Mouse (Mus musculus) embryonic facial prominence, embryonic 14.5 days (tissue): ENCODE results near the gene Gm5926. TPM values are rescaled to one million over a fixed set of nuclear protein-coding genes. Genes with fewer than 3 reads are reported as not detected.
"Not testable (repeated sequence)": the region's sequence is repeated elsewhere in the genome, so short reads cannot be mapped to it uniquely, and the experiment has no call there.

Experiments used
- ATAC-seq: fragments of 200-750 bp; cut with Nextera tagmentation; 2 replicates; pipeline ENCODE4 v1.8.0; 2017; ENCODE audit warnings: low read depth, moderate number of reproducible peaks, moderate TSS enrichment
- DNase-seq: peaks from one replicate; pipeline ENCODE4 v3.0.0-alpha.2; 2015; ENCODE audit warnings: low spot score
- H3K27ac ChIP-seq: fragments of 300-500 bp; sonication (generic); replicated peaks from 2 replicates; pipeline ENCODE4 v1.5.1; 2014; ENCODE audit warnings: low read depth, mild to moderate bottlenecking, low read length, moderate library complexity
- H3K27me3 ChIP-seq: fragments of 300-500 bp; sonication (generic); replicated peaks from 2 replicates; pipeline ENCODE4 v1.6.1; 2014; ENCODE audit warnings: low read length; ENCODE audit not compliant: control insufficient read depth, insufficient read depth
- H3K36me3 ChIP-seq: fragments of 300-500 bp; sonication (generic); 2 replicates; pipeline ENCODE4 v1.6.1; 2014; ENCODE audit warnings: low read length, mixed read lengths; ENCODE audit not compliant: control insufficient read depth, insufficient read depth
- H3K4me1 ChIP-seq: fragments of 300-500 bp; sonication (generic); 2 replicates; pipeline ENCODE4 v1.6.1; 2014; ENCODE audit warnings: antibody characterized with exemption, low read length; ENCODE audit not compliant: control insufficient read depth, insufficient read depth
- H3K4me2 ChIP-seq: fragments of 300-500 bp; sonication (generic); 2 replicates; pipeline ENCODE4 v1.6.1; 2014; ENCODE audit warnings: low read depth, mild to moderate bottlenecking, low read length, moderate library complexity, mixed read lengths
- H3K4me3 ChIP-seq: fragments of 300-500 bp; sonication (generic); 2 replicates; pipeline ENCODE4 v1.5.1; 2014; ENCODE audit warnings: low read depth, mild to moderate bottlenecking, low read length
- H3K9ac ChIP-seq: fragments of 300-500 bp; sonication (generic); 2 replicates; pipeline ENCODE4 v1.6.1; 2014; ENCODE audit warnings: low read depth, mild to moderate bottlenecking, low read length, moderate library complexity, mixed read lengths
- H3K9me3 ChIP-seq: fragments of 300-500 bp; sonication (generic); 2 replicates; pipeline ENCODE4 v1.6.1; 2016; ENCODE audit warnings: low read length; ENCODE audit not compliant: control insufficient read depth
- WGBS: fragments of 180-500 bp; shearing (Covaris S2); extraction: QIAGEN DNeasy Blood & Tissue Kit; methylation state at CpG from one replicate; pipeline ENCODE4 v1.1.7; 2014; 5-methylcytosine and 5-hydroxymethylcytosine counted together
- polyA plus RNA-seq: library from polyadenylated mRNA; unstranded; fragments of >200 nt; fragmentation: Nextera tagmentation; extraction: Ambion mirVana; gene quantifications from 2 replicates; pipeline ENCODE4 v1.2.1, GENCODE M21; 2014

Gene Gm5926
- not detected in 2 replicates for polyA plus RNA-seq

DNA sequence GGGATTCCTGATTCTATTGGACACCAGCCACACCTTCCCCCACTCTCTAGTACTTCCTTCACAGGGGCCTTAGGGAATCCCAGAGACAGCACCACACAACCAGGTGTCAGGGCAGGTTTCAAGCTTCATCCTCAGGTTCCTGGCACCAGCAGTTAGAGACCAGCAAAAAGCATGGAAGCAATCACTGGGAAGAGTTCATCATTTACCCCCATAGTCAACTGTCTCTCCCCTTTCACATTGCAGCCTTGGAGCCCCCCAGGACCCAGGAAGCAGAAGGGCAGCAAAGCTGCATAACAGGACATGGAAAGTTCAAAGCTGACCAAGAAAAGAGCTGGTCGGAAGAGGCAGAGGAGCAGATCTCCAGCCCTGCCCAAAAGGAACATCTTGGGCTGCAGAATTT lies at the start of gene Gm5926:
Gene Gm5926 (plus strand): TSS at position 301 of the 400 bp plus-strand sequence.
- H3K27ac ChIP-seq, DNase-seq, ATAC-seq, H3K4me2 ChIP-seq, H3K4me3 ChIP-seq, H3K4me1 ChIP-seq, H3K9me3 ChIP-seq, H3K36me3 ChIP-seq, H3K27me3 ChIP-seq, H3K9ac ChIP-seq: not testable (repeated sequence)
- no CpG with 5 or more reads among the region's 1 CpGs for WGBS

DNA sequence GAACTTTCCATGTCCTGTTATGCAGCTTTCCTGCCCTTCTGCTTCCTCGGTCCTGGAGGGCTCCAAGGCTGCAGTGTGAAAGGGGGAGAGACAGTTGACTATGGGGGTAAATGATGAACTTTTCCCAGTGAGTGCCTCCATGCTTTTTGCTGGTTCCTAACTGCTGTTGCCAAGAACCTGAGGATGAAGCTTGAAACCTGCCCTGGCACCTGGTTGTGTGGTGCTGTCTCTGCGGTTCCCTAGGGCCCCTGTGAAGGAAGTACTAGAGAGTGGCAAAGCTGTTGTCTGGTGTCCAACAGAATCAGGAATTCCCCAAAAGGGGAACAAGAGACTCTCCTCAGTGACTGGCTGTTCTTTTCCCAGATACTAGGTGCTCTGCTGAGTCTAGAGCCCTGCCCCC lies 49.5 kb upstream of the Gm5926 start:
- not testable (repeated sequence) for H3K27me3 ChIP-seq, H3K4me2 ChIP-seq, H3K9ac ChIP-seq, H3K4me1 ChIP-seq, ATAC-seq, H3K4me3 ChIP-seq, H3K9me3 ChIP-seq, H3K27ac ChIP-seq, DNase-seq, H3K36me3 ChIP-seq
- WGBS = 89% methylated on average over 1 of the region's 2 CpGs

DNA sequence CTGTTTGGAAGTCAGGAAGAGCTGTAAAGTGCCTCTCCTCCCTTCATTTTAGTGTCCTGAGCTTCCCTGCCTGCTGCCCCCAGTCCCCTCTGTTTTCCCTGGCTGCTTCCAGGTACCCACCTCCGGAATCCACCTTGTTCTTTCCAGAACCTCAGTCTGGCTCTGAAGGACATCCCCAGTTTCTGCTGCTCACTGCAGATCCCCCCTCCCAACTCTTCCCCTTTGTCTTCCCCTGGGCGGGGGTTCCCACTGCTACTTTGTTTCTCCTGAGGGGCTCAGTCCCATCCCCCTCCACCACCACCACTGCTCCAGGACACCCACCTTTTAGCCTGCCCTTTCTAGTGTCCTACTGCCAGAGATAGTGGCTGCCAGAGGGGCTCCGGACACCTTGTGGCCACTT lies 49.1 kb upstream of the Gm5926 start:
- ATAC-seq, H3K27ac ChIP-seq, H3K4me3 ChIP-seq, H3K9me3 ChIP-seq, DNase-seq, H3K27me3 ChIP-seq, H3K4me2 ChIP-seq, H3K36me3 ChIP-seq, H3K4me1 ChIP-seq, H3K9ac ChIP-seq: not testable (repeated sequence)
- WGBS = 76% methylated on average over 3 of the region's 3 CpGs

Other genes with a start within 250 kb of the Gm5926 start
- not detected in 2 replicates for gene Btbd35f1, start 90.7 kb upstream of the Gm5926 start, polyA plus RNA-seq
- not detected in 2 replicates for gene Btbd35f21, start 75.4 kb downstream of the Gm5926 start, polyA plus RNA-seq
- not detected in 2 replicates for gene Btbd35f30, start 243.9 kb downstream of the Gm5926 start, polyA plus RNA-seq